Mouse (Mus musculus) liver, embryonic 14.5 days (tissue): ENCODE data around the gene Ehbp1l1.

ENCODE experiments used
- CTCF ChIP-seq: IDR thresholded peaks from 2 replicates; pipeline ENCODE4 v1.5.1; 2016; ENCODE audit warnings: antibody characterized with exemption, low read depth, control low read depth
- EP300 ChIP-seq: IDR thresholded peaks from 2 replicates; pipeline ENCODE4 v1.6.1; 2016; ENCODE audit warnings: antibody characterized with exemption, low read depth

- TF ChIP-seq CTCF: no peak
- no peak for TF ChIP-seq EP300
Measured at GRCm38 (mm10) chr19:5725029-5725707, 949 bp downstream of the Ehbp1l1 start.
